Mouse (Mus musculus) lung, postnatal 0 days (tissue): ENCODE measurements around the gene Gm3448.
"Not testable (repeated sequence)": the region's sequence is repeated elsewhere in the genome, so short reads cannot be mapped to it uniquely, and the experiment has no call there.

Source experiments
- CTCF ChIP-seq: IDR thresholded peaks from 2 replicates; pipeline ENCODE4 v1.5.1; 2016; ENCODE audit warnings: antibody characterized with exemption, mild to moderate bottlenecking
- EP300 ChIP-seq: IDR thresholded peaks from 2 replicates; pipeline ENCODE4 v1.6.1; 2016; ENCODE audit warnings: antibody characterized with exemption, mild to moderate bottlenecking, control low read depth

DNA sequence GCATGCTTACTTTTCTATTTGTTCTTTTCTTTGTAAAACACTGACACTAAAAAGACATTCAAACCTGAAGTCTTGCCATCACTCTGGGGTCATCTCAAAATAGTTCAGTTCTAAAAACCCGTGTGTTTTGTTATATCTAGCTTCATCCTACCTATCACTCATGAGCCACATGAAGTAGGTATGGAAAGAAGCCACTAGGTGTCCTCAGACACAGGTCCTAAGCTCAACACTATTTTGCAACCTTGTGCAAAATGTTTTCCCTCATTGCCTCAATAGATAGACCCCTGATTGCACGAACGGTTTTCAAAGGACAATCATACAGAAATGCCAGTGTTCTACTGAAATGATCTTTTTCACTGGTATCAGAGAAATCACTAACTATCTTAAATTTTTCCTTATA lies 882 bp downstream of the Gm3448 start:
- TF ChIP-seq EP300, CTCF: not testable (repeated sequence)
